Mouse (Mus musculus): Measurements from ENCODE around the gene Gm45140. TPM values are rescaled to one million over a fixed set of nuclear protein-coding genes. Genes with fewer than 3 reads are reported as not detected.

Gene Gm45140
- total and polyA plus RNA-seq, 3 experiments = 9.9 to 26.2 TPM; not detected in 1

GRCm38 (mm10) chr6:87875562-87875961 lies 40.0 kb upstream of the Gm45140 start:
- no peak for DNase-seq (ENCODE audit: low read depth, low spot score)

GRCm38 (mm10) chr6:87875083-87875482 lies 39.5 kb upstream of the Gm45140 start:
- Histone ChIP-seq H3K9me3 (replicated peaks; ENCODE audit: insufficient read depth, low read length) (no peaks in the 10 kb centered on the region), H3K27ac (ENCODE audit: control insufficient read depth, low read depth, low read length) (no peak overlapping the region), H3K9ac (ENCODE audit: control insufficient read depth, low read depth, low read length, poor library complexity, severe bottlenecking) (no peak overlapping the region), H3K4me1 (ENCODE audit: control insufficient read depth in 1 of 2, insufficient read depth in 2 of 2, low read length in 2 of 2) (peaks cover 3 to 7% of the 10 kb centered on the region in 2 experiments; a peak in 3 of 4 replicates), H3K4me3 (ENCODE audit: control insufficient read depth in 1 of 2, insufficient read depth in 1 of 2, low read depth in 2 of 2, low read length in 2 of 2) (no peak overlapping the region), H3K79me2 (ENCODE audit: control insufficient read depth, insufficient read depth, low read length, poor library complexity) (no peaks in the 10 kb centered on the region), H3K27me3 (ENCODE audit: control insufficient read depth in 1 of 2, insufficient read depth in 2 of 2, low read length in 2 of 2) (no peaks in the 10 kb centered on the region; a peak in 1 of 4 replicates), H3K36me3 (ENCODE audit: control insufficient read depth in 1 of 2, insufficient read depth in 2 of 2, low read length in 2 of 2) (no peaks in the 10 kb centered on the region)
- DNase-seq (ENCODE audit: low read depth, low spot score) = no peak
- no peak for TF ChIP-seq POLR2AphosphoS5 (IDR thresholded peaks at IDR 0.05; ENCODE audit: borderline replicate concordance, low read depth, low read length)
- TF ChIP-seq ELF1 (IDR thresholded peaks at IDR 0.05; ENCODE audit: low read depth, low read length) = no peak
- TF ChIP-seq CHD2 (IDR thresholded peaks at IDR 0.05; ENCODE audit: low read length) = no peak
- TF ChIP-seq ETS1 (IDR thresholded peaks at IDR 0.05; ENCODE audit: low read depth, low read length) = no peak
- no peak for TF ChIP-seq MEF2A (IDR thresholded peaks at IDR 0.05; ENCODE audit: extremely low read depth, insufficient replicate concordance, low read depth, low read length, poor library complexity, severe bottlenecking)
- TF ChIP-seq JUND (IDR thresholded peaks at IDR 0.05; ENCODE audit: low read depth, low read length) = no peak
- no peak for TF ChIP-seq MAZ (IDR thresholded peaks at IDR 0.05; ENCODE audit: low read depth, low read length)
- no peak for TF ChIP-seq POLR2A (IDR thresholded peaks at IDR 0.05; ENCODE audit: control insufficient read depth in 1 of 2, insufficient read depth in 1 of 2, low read depth in 1 of 2, low read length in 2 of 2, poor library complexity in 1 of 2)
- no peak for TF ChIP-seq MXI1 (IDR thresholded peaks at IDR 0.05; ENCODE audit: low read depth, low read length)
- no peak for TF ChIP-seq ZNF384 (IDR thresholded peaks at IDR 0.05; ENCODE audit: low read depth, low read length)
- TF ChIP-seq GATA1 (IDR thresholded peaks at IDR 0.05; ENCODE audit: low read depth, low read length) = no peak
- no peak for TF ChIP-seq MAFK (IDR thresholded peaks at IDR 0.05; ENCODE audit: borderline replicate concordance, low read depth, low read length)
- TF ChIP-seq NRF1 (IDR thresholded peaks at IDR 0.05; ENCODE audit: insufficient read depth, low read depth, low read length, poor library complexity, severe bottlenecking) = no peak
- TF ChIP-seq MYC (IDR thresholded peaks at IDR 0.05; ENCODE audit: low read depth, low read length) = no peak
- no peak for TF ChIP-seq MAX (IDR thresholded peaks at IDR 0.05; ENCODE audit: low read length)
- no peak for TF ChIP-seq KAT2A (conservative IDR thresholded peaks at IDR 0.05; ENCODE audit: low read depth, low read length)

More at GRCm38 (mm10) chr6:87875562-87875961, 40.0 kb upstream of the Gm45140 start:
- Histone ChIP-seq H3K27me3 (ENCODE audit: control insufficient read depth in 1 of 2, insufficient read depth in 2 of 2, low read length in 2 of 2) (no peaks in the 10 kb centered on the region; a peak in 1 of 4 replicates), H3K36me3 (ENCODE audit: control insufficient read depth in 1 of 2, insufficient read depth in 2 of 2, low read length in 2 of 2) (no peaks in the 10 kb centered on the region), H3K4me1 (ENCODE audit: control insufficient read depth in 1 of 2, insufficient read depth in 2 of 2, low read length in 2 of 2) (peaks cover 3 to 7% of the 10 kb centered on the region in 2 experiments; a peak in 3 of 4 replicates), H3K9me3 (replicated peaks; ENCODE audit: insufficient read depth, low read length) (no peaks in the 10 kb centered on the region), H3K79me2 (ENCODE audit: control insufficient read depth, insufficient read depth, low read length, poor library complexity) (no peaks in the 10 kb centered on the region), H3K27ac (ENCODE audit: control insufficient read depth, low read depth, low read length) (no peak overlapping the region), H3K4me3 (ENCODE audit: control insufficient read depth in 1 of 2, insufficient read depth in 1 of 2, low read depth in 2 of 2, low read length in 2 of 2) (no peak overlapping the region), H3K9ac (ENCODE audit: control insufficient read depth, low read depth, low read length, poor library complexity, severe bottlenecking) (no peak overlapping the region)
- TF ChIP-seq ZMIZ1 (IDR thresholded peaks at IDR 0.05; ENCODE audit: low read depth, low read length) (no peak), ZKSCAN1 (IDR thresholded peaks at IDR 0.05; ENCODE audit: low read depth, low read length) (no peak), BHLHE40 (IDR thresholded peaks at IDR 0.05; ENCODE audit: borderline replicate concordance, low read depth, low read length) (no peak), USF2 (IDR thresholded peaks at IDR 0.05; ENCODE audit: borderline replicate concordance in 1 of 2, insufficient read depth in 1 of 2, low read depth in 1 of 2, low read length in 2 of 2) (no peak), EP300 (IDR thresholded peaks at IDR 0.05; ENCODE audit: low read depth in 1 of 2, low read length in 2 of 2) (no peak), HCFC1 (IDR thresholded peaks at IDR 0.05; ENCODE audit: low read depth, low read length) (no peak), NELFE (IDR thresholded peaks at IDR 0.05; ENCODE audit: low read depth, low read length) (no peak), RCOR1 (IDR thresholded peaks at IDR 0.05; ENCODE audit: low read depth, low read length) (no peak), MEF2A (IDR thresholded peaks at IDR 0.05; ENCODE audit: extremely low read depth, insufficient replicate concordance, low read depth, low read length, poor library complexity, severe bottlenecking) (no peak), USF1 (IDR thresholded peaks at IDR 0.05; ENCODE audit: low read depth, low read length) (no peak), MAZ (IDR thresholded peaks at IDR 0.05; ENCODE audit: low read depth, low read length) (no peak), TBP (IDR thresholded peaks at IDR 0.05; ENCODE audit: low read depth, low read length) (no peak), ETS1 (IDR thresholded peaks at IDR 0.05; ENCODE audit: low read depth, low read length) (no peak), MAX (IDR thresholded peaks at IDR 0.05; ENCODE audit: low read length) (no peak), ELF1 (IDR thresholded peaks at IDR 0.05; ENCODE audit: low read depth, low read length) (no peak), MAFK (IDR thresholded peaks at IDR 0.05; ENCODE audit: borderline replicate concordance, low read depth, low read length) (no peak), JUND (IDR thresholded peaks at IDR 0.05; ENCODE audit: low read depth, low read length) (no peak), POLR2AphosphoS2 (IDR thresholded peaks at IDR 0.05; ENCODE audit: low read length) (no peak)
